Mouse (Mus musculus): ENCODE results near the gene Wasf3.

DNA sequence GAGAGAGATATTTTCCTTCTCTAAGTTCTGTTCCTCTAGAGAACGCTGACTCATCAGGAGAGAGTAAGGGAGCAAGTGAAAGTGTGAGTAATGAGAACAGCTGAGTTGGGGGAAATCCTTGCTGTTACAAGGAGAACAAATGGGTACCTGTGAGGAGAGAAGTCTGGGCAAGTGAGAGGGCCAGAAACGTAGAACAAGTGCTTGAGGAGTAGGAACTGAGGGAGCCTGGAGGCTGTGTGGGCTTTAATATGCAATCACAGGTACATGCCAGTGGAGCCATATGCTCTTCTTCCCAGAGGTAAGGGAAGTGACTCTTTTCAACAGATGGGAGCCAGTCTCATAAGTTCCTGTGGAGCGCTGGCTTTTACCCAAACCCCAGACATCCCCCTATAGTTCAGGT is 35.6 kb upstream of the Wasf3 start:
- TF ChIP-seq CTCF (IDR thresholded peaks at IDR 0.05; ENCODE audit: low read depth, low read length) = no peak
- TF ChIP-seq POLR2A (IDR thresholded peaks at IDR 0.05; ENCODE audit: borderline replicate concordance, low read depth, low read length) = no peak

Data from bone marrow macrophage, adult 2 months (primary cell).